Mouse (Mus musculus): ENCODE data around the gene Pkd1l2.

Pkd1l2 gene

DNA sequence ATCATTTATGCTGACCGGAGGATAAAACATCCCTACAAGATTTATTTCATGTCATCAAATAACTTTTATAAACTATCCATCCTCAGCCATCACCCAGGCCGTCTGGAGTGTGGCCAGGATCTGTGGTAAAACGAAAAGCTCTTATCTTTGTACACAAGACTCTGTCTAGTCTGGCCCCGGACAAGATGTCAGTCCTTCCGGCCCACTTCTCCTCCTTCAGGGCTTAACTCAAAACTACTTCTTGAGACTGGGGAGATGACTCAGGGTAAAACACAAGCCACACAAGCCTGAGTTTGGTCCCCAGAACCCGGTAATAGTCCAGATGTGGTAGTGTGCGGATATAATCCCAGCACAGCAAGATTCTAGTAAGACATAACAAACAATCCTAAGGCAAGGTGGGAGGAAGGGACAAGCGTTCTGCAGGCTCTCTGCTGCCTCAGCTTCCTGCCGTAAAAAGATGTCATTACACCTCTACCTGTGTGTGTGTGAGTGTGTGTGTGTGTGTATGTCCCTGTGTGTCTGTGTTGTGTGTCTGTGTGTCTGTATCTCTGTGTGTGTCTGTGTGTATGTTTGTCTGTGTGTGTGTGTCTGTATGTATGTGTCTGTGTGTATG is 804 bp upstream of the Pkd1l2 start:
- DNase-seq = no peak

DNA sequence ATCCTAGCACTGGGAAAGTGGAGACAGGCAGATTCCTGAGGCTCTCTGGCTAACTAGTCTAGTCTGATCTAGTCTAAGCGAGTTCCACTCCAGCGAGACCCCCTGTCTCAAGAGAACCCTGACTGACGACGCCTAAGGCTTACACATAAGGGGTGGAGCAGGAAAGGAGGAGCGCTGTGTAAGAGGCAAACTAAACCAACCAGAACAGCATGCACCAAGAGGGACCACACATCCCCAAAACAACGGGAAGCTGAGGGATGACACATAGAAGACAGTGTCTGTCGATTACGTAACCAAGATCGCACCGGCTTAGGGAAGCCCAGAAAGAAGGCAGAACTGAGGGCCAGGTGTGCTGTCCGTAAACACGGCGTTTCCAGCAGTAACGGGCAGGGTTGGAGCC is 2.6 kb downstream of the Pkd1l2 start:
- DNase-seq = no peak

DNA sequence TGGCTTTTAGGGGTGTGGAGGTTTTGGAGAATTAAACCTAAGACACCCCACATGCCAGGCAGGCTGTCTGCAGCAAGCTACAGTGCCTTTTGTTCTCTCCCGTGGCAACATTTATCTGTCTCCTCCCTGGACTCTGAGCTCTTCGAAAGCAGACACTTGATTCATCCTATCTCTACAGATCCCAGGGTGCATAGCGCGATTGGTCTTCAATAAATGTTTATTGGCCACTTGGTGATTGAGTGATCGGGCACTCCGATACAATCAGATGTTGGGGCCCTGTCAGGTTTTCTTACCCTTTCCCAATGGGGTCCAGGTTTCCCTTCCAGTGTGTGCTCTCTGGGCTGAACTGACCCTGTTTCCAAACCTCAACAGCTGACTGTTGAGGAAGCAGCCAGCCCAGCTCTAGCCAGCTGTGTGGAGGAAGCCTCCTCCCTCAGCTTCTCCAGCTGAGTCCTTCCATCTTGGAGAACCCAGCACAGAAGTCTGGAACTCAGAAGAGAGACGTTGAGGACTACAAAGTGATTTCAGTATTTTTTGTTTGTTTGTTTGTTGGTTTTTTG is 3.8 kb downstream of the Pkd1l2 start:
- DNase-seq = no peak

DNA sequence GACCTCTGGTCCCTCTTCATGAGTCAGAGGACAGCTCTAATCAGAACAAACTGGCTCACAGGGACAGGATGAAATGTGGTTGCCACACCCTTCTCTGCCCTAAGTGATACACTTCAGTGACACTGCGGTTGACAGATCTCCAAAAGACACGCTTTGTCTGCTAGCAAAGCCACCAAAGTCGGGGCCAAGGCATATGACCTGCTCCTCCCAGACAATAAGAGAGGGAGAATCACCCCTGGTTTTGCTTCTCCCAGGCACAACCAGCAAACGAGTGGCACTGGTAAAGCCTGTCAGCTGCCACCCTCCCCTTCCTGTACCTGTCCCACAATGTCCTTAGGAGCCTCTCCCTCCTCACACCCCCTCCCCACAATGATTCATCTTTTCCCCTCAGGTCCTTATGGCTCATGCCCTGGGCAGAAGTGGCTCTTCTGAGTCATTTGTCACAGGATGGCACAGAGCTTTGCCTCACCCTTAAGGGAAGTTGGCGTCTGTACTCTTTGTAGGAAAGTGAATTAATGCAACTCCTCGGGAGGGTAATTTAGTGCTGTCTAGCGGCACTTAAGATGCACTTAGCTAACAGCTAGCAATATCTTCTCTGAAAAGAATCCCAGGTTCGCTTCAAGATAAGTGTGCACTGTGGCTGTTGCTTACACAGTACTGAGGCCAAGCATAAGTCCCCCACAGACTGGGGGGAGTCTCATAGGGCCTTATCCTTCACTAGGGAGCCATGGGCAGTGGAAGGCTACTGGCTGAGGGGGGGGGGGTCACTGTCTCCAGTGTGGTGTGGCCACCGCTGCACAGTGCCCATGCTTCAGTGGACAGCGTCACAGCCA is 7.7 kb downstream of the Pkd1l2 start:
- no peak for DNase-seq

GRCm38 (mm10) chr8:117069708-117070107 is 12.5 kb downstream of the Pkd1l2 start:
- DNase-seq = peak; percentile 19 to 34

DNA sequence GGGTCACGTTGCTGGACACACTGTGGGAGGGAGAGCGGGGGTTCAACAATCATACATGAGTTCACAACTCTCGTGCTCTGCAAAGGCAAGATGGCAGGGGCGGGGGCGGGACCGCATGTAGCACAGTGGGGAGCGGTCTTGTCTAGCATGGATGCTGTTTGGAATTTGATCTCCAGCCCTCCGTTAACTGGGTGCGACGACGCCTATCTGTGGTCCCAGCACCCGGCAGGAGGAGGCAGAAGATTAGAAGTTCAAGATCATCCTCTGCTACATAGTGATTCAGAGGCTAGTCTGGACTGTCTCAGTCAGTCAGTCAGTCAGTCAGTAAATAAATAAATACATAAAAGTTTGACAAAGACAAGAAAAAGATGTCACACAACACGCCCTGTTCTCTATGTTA is 14.0 kb downstream of the Pkd1l2 start:
- DNase-seq = no peak

GRCm38 (mm10) chr8:117067396-117067795 is 14.9 kb downstream of the Pkd1l2 start:
- no peak for DNase-seq

GRCm38 (mm10) chr8:117066955-117067354 is 15.3 kb downstream of the Pkd1l2 start:
- no peak for DNase-seq

GRCm38 (mm10) chr8:117061180-117061880 is 20.9 kb downstream of the Pkd1l2 start:
- DNase-seq = no peak

DNA sequence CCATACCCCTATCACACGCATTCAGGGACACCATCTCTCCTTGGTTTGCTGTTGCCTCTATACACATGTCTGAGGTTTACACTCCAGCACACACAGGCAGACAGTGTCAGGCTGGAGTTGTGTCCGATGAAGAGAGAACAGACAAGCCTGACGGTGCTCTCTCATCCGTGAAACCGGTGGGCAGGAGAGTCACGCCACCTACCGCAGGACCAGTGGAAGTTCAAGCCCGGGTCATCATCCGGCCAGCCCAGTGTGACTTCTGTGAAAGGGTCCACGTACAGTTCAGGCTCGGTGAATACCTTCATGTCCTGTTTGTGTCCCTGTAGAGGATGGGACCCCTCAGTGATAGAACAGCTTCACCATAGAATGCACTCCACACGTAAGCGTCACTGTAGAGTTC is 21.9 kb downstream of the Pkd1l2 start:
- DNase-seq = peak; percentile 34 to 51

DNA sequence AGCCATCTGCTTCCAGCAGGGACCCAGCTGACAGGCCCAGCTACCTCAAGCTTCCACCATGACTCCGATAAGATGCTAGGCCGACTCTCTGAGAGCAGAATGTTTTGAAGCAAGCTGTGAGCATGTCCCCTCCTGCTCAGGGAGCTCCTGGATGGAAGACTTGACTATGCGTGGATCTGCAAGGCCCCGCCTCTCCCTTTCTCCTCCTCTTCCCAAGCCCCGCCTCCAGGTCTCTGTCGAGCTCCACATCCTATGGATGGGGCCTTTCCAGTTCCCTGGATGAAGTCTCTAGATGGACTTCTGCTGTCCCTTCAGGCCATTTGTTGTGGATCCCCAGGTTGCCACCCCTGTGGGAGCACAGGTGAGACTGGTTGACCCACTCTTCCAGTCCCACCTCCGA is 23.2 kb downstream of the Pkd1l2 start:
- DNase-seq = no peak

DNA sequence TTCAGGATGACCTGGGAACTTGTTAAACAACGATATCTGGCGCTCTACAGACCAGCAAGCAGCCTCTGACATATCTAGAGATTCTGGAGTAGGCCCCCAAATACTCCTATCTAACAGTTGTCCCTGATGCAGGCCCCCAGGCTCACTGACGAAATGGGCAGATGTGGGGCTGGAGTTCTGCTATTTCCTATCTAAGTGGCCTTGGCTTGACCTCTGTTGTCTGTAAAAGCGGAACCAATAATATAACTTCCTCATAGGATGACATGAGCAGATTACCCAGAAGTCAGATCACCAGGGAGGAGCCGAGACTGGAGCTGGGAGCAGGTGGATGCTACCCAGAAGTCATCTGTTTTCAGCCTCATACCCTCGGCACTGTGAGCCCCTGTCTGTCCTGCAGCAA is 27.2 kb downstream of the Pkd1l2 start:
- DNase-seq = no peak

DNA sequence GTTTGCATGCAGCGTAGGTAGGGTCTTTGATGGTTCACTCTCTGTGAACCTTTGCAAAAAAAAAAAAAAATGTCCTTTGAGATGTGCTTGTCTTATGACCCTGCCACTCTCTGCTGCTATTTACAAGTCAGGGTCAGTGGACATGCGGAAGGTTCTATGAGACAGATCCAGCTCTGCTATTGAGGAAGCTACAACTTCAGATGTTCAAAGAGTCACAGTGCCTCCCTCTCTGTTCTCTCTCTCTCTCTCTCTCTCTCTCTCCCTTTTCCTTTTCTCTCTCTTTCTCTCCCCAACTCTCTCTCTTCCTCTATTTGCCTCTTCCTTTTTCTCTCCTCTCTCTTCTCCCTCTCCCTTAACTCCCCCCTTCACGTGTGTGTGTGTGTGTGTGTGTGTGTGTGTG is 28.1 kb downstream of the Pkd1l2 start:
- no peak for DNase-seq

- DNase-seq = peak; percentile 51 to 56
Observed at GRCm38 (mm10) chr8:117053135-117054079, 28.8 kb downstream of the Pkd1l2 start.

- peak; percentile 24 to 34 for DNase-seq
Observed at GRCm38 (mm10) chr8:117051316-117051715, 30.9 kb downstream of the Pkd1l2 start.

- DNase-seq = no peak
Observed at GRCm38 (mm10) chr8:117050763-117051162, 31.5 kb downstream of the Pkd1l2 start.

GRCm38 (mm10) chr8:117049444-117049843 is 32.8 kb downstream of the Pkd1l2 start:
- DNase-seq = no peak

- no peak for DNase-seq
Observed at GRCm38 (mm10) chr8:117043584-117043983, 38.7 kb downstream of the Pkd1l2 start.

DNA sequence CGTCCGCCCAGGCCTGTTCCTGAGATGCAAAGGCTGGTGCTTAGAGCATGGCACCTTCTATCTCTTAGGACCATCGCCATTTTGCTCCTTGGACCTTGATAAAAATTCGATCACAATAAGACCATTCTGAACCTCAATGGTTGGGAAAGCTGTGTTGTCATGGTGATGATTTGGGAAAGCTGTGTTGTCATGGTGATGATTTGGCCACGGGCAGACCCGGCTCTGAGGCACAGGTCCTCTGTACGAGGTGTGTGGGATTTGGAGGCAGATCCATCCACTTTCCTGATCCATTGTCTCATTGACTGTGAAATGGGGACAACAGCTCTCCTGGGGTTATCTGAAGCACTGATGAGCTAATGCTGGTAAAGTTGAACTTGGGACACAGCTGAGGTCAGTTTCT is 42.4 kb downstream of the Pkd1l2 start:
- no peak for DNase-seq

DNA sequence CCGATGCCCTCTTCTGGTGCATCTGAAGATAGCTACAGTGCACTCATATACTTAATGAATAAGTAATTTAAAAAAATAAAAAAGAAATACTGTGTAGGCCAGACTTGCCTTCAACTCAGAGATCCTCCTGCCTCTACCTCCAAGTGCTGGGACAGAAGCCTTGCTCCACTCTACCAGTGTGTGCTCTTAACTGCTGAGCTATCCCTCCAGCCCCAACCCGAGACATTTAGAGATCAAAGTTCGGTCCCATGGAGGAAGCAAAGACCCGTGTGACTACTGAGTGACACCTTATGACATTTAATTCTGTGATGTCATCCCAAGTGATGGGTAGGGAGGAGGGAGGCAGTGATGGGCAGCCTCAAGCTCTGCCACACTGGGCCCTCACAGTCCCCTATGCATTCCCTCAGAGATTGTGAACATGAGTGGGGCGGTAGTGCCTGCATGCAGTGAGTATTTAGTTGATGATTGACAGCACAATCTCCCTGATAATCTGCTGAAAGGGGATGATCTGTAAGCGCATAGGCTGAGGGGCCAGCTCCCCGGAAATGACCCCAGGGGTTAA is 44.8 kb downstream of the Pkd1l2 start:
- no peak for DNase-seq

DNA sequence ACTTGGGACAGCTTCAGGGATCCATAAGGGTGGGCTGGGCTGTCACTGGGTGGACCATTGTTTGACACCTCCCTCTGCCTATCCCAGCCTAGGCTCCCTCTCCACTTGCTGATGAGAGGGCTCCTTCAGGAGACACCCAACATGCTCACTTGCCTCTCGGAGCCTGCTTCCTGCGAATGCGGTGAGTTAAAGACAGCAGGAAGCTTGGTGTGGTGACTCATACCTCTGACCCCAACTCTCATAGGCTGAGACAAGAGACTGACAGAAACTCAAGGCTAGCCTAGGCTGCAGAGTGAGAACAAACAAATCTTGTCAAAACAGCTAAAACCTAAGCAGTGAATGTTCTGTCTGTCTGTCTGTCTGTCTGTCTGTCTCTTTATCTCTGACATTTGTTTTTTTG is 48.9 kb downstream of the Pkd1l2 start:
- no peak for DNase-seq

DNA sequence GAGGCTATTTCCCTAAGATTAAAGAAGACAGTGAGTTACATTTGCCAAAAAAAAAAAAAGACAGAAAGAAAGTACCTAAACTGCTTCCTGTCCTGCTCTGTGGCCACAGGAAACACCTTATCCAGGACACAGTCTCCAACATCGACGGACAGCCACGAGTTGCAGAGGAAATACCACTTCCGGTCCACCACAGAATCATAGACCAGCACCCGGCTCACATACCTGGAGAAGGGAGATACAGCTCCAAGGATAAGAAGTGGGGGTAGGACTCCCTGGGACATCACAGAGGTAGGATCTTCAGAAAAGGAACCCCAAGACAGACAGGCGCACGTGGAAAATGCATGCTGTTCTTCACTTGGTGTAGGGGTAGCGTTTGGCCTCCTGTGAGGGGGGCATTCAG is 49.6 kb downstream of the Pkd1l2 start:
- DNase-seq = no peak
